Mouse (Mus musculus) lung, postnatal 14 days (tissue): ENCODE data around the gene Mag.
A peak's percentile ranks its signal among the peaks of the same experiment; 100 is the strongest.
"Not testable (repeated sequence)": the region's sequence is repeated elsewhere in the genome, so short reads cannot be mapped to it uniquely, and the experiment has no call there.

Experiments
- DNase-seq: peaks from one replicate; pipeline ENCODE4 v3.0.0; 2021

Mag gene

GRCm38 (mm10) chr7:30935422-30936099 is 20.9 kb upstream of the Mag start:
- DNase-seq: not testable (repeated sequence)

- not testable (repeated sequence) for DNase-seq
Measured at GRCm38 (mm10) chr7:30924581-30924980, 9.9 kb upstream of the Mag start, which contains the start of gene Hamp2. TSS of gene Hamp2 (minus strand) at chr7:30924681.

GRCm38 (mm10) chr7:30924071-30924470 is 9.4 kb upstream of the Mag start:
- no peak for DNase-seq

GRCm38 (mm10) chr7:30922490-30922889 is 7.8 kb upstream of the Mag start:
- not testable (repeated sequence) for DNase-seq

DNA sequence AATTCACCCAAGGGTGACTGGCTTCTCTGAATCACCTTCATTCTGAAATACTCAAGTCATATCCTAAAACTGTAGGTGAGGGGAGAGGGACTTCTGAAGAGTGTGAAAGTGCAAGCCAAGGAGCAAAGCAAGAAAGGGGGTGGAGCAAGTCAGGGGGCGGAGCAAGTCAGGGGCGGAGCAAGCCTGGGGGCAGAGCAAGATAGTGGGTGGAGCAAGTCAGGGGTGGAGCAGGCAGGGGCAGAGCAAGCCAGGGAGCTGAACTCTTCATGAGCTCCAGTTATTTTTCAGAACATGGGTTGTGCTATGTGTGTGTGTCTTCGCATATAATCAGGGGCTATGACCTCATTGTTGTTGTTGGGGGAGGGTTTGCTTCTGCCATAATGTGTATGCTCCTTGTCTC is 5.5 kb upstream of the Mag start:
- DNase-seq: no peak

DNA sequence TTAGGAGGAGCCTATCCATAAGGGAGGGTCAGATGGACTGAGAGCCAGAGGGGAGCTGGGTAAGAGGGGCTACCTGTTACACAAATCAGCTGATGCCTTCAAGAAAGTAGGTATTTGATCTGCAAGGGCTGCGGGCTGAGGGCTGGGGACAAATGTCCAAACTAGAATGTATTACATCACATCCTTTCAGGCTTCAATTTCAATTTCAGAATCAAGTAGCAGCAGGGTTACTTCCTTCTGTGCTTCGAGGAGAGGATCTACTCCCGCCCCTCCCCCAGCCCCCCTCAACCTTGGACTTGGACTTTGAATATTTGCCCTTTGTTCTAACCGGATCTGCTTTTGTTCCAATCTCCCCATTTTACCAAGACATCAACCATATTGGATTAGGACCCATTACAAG is 2.5 kb upstream of the Mag start:
- DNase-seq: no peak

GRCm38 (mm10) chr7:30916713-30917112 is 2.0 kb upstream of the Mag start:
- no peak for DNase-seq

DNA sequence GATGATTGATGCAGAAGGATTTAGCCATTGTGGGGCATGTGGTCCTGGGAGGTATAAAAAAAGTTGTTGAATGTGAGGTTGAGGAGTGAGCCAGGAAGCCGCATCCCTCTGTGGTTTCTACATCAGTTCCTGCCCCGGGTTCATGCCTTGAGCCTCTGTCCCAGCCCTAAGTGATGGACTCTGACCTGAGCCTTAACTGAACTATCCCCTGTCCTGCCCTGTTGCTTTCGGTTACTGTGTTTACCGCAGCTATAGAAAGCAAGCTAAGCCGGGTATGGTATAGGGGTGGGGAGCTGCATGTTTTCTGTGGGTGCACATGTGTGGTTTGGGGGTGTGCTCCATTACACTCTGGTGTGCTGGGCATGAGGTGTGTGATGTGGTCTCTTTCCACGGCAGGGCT is 4.9 kb downstream of the Mag start:
- no peak for DNase-seq

DNA sequence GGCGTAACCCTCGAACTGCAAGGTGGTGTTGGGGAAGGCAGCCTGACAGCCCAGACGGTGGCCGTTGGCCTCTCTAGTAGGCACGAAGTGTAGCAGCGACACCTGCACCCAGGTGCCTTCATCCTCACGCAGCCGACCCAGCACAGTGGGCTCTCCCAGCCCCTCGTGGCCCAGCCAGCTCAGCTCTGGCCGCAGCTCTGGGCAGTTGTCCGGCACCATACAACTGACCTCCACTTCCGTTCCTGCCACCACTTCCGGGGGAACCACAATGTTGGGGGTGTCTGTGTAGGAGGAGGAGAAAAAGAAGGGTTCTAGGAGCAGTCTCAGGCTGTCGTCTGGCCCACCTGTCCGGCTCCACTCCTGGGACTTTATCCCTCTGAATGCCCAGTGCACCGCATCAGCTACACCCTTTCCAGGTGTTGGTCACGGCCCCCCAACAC is 5.7 kb downstream of the Mag start:
- DNase-seq: no peak

GRCm38 (mm10) chr7:30908277-30908991 is 6.2 kb downstream of the Mag start:
- peak; percentile 42 for DNase-seq

DNA sequence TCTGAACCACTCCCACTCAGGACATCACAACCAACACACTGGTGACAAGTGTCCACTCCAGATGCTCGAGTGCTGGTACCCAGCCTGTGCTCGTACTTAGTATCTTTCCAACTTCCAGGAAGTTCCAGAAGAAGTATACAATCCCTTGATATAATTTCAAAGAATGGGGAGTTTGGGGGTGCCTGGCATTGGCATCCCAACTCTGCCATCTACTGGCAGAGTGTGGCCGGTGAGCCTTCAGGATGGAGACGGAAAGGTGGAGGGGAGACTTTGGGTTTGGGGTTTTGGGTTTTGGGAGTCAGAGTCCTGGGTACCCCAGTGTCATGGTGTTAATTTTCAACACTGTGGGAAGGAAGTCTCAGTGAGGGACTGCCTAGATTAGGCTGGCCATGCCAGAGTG is 10.6 kb downstream of the Mag start:
- DNase-seq: no peak

- DNase-seq: no peak
Measured at GRCm38 (mm10) chr7:30895217-30895616, 19.5 kb downstream of the Mag start.

DNA sequence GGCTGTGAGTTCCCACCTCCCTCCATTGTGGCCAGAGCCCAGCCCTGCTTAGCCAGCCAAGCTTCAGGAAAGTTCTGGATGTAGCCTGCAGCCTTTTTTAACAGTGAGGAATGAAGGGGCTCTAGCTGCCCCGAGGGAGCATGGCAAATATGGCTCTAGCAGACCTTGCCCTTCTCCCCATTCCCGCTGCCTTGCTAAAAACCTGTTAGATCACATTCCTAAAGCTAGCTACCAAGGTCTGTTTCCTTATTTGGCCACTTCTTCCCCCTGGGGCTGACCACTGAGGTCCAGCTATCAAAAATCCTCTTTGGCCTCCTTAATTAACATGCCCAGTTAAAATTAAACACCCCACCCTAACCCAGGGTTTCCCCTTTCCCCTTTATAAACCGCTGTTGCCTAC is 22.2 kb downstream of the Mag start:
- DNase-seq: no peak

GRCm38 (mm10) chr7:30891746-30892145 is 22.9 kb downstream of the Mag start:
- DNase-seq: no peak

GRCm38 (mm10) chr7:30890681-30891080 is 24.0 kb downstream of the Mag start:
- no peak for DNase-seq

DNA sequence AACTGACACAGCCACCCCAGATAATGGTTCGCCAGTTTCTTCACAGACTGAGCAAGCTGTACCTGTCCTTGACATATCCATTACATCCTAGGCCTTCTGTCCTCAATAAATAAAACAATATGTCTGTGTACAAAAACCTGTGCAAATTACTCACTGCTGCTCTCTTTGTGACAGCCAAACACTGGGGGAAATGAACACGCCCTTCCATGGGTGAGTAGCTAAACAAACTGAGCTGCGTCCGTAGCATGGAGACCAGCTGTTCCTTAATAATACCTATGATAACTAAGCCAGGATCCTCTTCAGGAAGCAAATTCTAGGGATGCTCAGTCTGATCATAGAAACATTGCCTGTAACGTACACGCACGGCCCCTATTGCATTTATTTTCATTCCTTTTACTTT is 25.9 kb downstream of the Mag start:
- DNase-seq: no peak

DNA sequence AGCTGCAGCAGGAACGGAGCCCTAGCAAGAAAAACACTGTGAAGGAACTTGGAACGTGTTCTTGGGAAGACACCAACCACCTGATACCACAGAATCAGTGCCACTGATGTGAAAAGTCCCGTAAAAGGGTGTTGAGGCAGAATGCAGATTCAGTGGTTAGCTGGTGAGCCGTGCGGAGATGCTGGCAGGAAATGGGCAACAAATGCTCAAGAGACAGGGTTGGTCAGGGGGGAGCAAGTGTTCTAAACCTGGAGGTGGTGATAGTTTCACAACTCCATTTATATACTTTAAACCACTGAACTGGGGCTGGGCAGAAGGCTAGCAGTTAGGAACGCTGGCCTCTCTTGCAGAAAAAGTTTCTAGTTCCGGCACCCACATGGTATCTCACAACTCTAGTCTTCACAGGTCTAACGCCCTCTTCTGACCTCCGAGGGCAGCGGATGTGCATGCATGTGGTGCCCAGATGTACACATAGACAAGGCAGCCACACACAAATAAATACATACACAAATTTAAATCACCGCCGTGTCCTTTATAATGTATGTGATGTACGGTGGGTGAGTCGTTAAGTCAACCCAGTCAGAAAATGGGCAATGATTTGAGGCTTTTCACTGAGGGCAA is 27.0 kb downstream of the Mag start:
- no peak for DNase-seq

DNA sequence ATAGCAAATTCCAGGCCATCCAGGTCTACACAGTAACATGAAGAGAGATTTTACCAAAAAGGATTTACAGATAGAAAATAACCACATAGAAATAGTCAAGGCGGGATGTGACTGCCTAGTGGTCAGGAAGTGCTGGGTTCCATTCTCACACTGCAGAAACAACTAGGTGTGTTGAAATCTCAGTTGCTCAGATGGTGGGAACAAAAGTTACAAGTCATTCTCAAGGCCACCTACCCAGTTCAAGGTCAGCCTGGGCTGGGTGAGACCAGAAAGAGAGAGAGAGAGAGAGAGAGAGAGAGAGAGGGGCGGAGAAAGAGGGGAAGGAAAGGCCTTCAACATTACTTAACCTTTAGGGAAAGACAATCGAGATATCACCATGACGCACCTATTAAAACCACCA is 27.8 kb downstream of the Mag start:
- no peak for DNase-seq

- no peak for DNase-seq
Measured at GRCm38 (mm10) chr7:30884047-30884446, 30.6 kb downstream of the Mag start.

DNA sequence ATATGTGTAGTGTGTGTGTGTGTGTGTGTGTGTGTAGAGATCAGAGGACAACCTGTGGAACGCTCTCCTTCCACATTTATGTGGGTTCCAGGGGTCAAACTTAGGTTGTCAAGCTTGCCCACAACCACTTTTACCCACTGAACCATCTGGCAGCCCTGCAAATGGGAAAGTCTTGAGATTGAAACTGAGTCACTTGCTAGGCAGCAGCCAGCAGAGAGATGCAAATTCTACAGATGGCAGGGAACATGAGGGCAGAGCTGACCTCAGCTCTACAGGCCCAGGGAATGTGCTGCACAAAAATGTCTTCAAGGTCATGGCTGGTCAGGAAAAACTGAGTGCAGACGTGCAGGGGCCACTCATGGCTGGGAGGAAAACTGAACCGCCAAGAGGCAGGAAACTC is 33.3 kb downstream of the Mag start:
- DNase-seq: no peak

GRCm38 (mm10) chr7:30880176-30880575 is 34.5 kb downstream of the Mag start, which contains the start of gene Cd22:
TSS of gene Cd22 (minus strand) at chr7:30880342.
- no peak for DNase-seq

DNA sequence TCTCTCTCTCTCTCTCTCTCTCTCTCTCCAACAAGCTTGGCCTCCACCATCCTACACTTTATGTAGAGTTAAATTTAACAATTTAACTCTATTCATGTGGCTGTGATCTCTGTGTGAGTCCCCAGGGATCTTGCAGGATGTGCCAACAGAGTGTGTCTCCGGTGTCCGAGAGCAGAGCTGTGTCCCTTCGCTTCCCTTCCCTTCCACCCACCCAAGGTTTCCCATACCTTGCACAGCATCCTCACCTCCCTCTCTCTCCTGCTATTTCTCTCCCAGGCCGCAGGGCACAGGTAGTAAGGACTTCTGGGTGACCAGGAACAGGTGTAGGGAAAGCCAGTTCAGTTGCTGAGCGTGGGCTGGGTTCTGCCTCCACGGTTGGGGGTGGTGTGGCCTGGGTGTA is 35.7 kb downstream of the Mag start:
- DNase-seq: no peak

- DNase-seq: peak; percentile 88
Measured at GRCm38 (mm10) chr7:30873083-30873482, 41.6 kb downstream of the Mag start.

DNA sequence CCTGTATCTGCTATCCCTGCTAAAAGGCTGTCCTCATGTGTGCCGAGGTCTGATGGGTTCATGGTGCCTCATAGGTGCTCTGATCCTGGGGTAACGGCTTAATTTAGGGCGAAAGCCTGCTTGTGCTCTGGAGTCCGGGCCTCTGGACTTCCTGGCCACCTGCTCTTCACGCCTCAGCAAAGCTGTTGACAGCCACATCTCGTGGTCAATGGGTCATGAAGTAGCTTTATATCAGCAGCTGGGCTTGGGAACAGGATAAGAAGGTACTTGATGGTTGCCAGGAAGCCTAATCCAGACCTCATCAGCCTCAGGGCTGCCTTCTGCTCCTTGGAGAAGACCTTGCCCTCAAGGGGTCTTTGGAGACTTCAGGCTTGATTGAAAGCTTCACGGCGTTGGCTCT is 51.3 kb downstream of the Mag start:
- no peak for DNase-seq
